Mouse (Mus musculus): Measurements from ENCODE around the gene Rph3a.

- TF ChIP-seq TAL1 (IDR thresholded peaks at IDR 0.05; ENCODE audit: low read length): no peak
- TF ChIP-seq GATA1 (IDR thresholded peaks at IDR 0.05; ENCODE audit: low read length): no peak
These were observed 114.5 kb downstream of the Rph3a start for GRCm38 (mm10) chr5:120895231-120895900.

Measured in erythroblast, embryonic 14.5 days (primary cell).